Mouse (Mus musculus): ENCODE results near the gene Pik3c2b. TPM values are rescaled to one million over a fixed set of nuclear protein-coding genes. Genes with fewer than 3 reads are reported as not detected.
A peak's percentile ranks its signal among the peaks of the same experiment; 100 is the strongest.

Gene Pik3c2b
- 10.6 and 11.1 TPM in 2 replicates for polyA plus RNA-seq (2015; fragmentation: Nextera tagmentation; extraction: Ambion mirVana)

DNA sequence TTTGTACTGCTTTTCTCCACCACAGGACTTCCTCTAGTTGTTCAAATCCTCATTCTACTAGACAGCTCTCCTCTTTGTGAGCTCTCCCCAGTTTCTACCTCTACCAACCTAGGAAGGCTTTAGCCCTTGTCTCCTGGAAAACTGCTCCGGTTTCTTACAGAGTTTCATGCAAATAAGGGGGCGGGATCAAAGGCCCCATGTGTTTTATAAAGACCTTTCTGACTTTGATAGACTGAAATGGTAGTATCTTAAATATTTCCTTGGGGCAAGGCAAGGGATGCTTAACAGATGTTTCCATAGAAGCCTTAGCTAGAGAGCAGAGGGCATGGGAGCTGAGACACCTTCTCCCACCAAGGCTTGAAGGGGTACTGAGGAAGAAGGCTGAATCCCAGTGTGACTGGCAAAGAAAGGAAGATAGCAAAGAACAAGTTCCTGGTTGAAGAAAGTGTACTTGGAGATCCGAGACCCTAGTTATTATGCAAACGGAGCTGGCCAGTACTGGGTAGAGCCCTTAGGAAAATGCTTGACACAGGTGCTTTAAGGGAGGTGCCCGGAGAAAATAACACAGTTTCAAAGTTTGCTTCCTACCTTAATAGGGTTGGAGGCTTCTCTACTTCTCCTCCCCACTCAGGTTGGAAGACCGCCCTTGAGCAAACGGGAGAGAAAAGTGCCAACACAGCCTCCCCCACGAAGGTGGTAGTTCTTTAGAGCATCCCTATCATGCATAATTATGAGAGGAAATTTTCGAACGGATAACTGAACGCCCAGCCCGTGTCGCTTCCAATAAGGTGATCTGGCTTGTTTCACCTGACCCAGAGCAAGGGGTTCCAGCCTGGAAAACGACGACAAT, at the start of gene Pik3c2b:
Gene Pik3c2b (plus strand): TSS at position 657 of the 850 bp plus-strand sequence.
- no peaks in the 10 kb centered on the region for H3K9me3 ChIP-seq (replicated peaks)
- 5% methylated on average over 15 of the region's 15 CpGs for WGBS
- H3K36me3 ChIP-seq, result no peaks in the 10 kb centered on the region
- H3K4me2 ChIP-seq, result peak within 1 kb of the TSS; percentile 73
- H3K4me1 ChIP-seq, result peaks cover 42% of the 10 kb centered on the region
- peak within 1 kb of the TSS; percentile 96 for H3K9ac ChIP-seq (replicated peaks)
- H3K4me3 ChIP-seq (replicated peaks), result peak within 1 kb of the TSS; percentile 86
- H3K27ac ChIP-seq (replicated peaks), result peak within 1 kb of the TSS; percentile 96
- no peaks in the 10 kb centered on the region for H3K27me3 ChIP-seq (replicated peaks)
- ATAC-seq (ENCODE audit: low FRiP score), result no peak

GRCm38 (mm10) chr1:133000347-133000746, 45.1 kb upstream of the Pik3c2b start:
- no peak overlapping the region for H3K9ac ChIP-seq (replicated peaks)
- no peaks in the 10 kb centered on the region for H3K27me3 ChIP-seq (replicated peaks)
- no peak for ATAC-seq (ENCODE audit: low FRiP score)
- H3K36me3 ChIP-seq, result peaks cover 66% of the 10 kb centered on the region
- H3K4me3 ChIP-seq (replicated peaks), result no peak overlapping the region
- 96% methylated on average over 6 of the region's 6 CpGs for WGBS
- H3K4me2 ChIP-seq, result no peak overlapping the region
- no peak overlapping the region for H3K27ac ChIP-seq (replicated peaks)
- H3K4me1 ChIP-seq, result no peaks in the 10 kb centered on the region
- no peaks in the 10 kb centered on the region for H3K9me3 ChIP-seq (replicated peaks)

GRCm38 (mm10) chr1:133006571-133006970, 38.9 kb upstream of the Pik3c2b start:
- H3K27ac ChIP-seq (replicated peaks), result no peak overlapping the region
- H3K4me3 ChIP-seq (replicated peaks), result no peak overlapping the region
- H3K27me3 ChIP-seq (replicated peaks), result no peaks in the 10 kb centered on the region
- no peaks in the 10 kb centered on the region for H3K4me1 ChIP-seq
- WGBS, result 91% methylated on average over 3 of the region's 3 CpGs
- H3K36me3 ChIP-seq, result peaks cover 40% of the 10 kb centered on the region
- H3K4me2 ChIP-seq, result no peak overlapping the region
- H3K9me3 ChIP-seq (replicated peaks), result no peaks in the 10 kb centered on the region
- no peak for ATAC-seq (ENCODE audit: low FRiP score)
- H3K9ac ChIP-seq (replicated peaks), result no peak overlapping the region

- no peak overlapping the region for H3K4me2 ChIP-seq
- WGBS, result 84% methylated on average over 12 of the region's 13 CpGs
- H3K9me3 ChIP-seq (replicated peaks), result no peaks in the 10 kb centered on the region
- no peak for ATAC-seq (ENCODE audit: low FRiP score)
- no peak overlapping the region for H3K27ac ChIP-seq (replicated peaks)
- H3K36me3 ChIP-seq, result peaks cover 43% of the 10 kb centered on the region
- no peaks in the 10 kb centered on the region for H3K4me1 ChIP-seq
- no peaks in the 10 kb centered on the region for H3K27me3 ChIP-seq (replicated peaks)
- no peak overlapping the region for H3K9ac ChIP-seq (replicated peaks)
- no peak overlapping the region for H3K4me3 ChIP-seq (replicated peaks)
Measured at GRCm38 (mm10) chr1:133011955-133012841, 33.3 kb upstream of the Pik3c2b start.

GRCm38 (mm10) chr1:133013331-133013730, 32.1 kb upstream of the Pik3c2b start:
- H3K4me3 ChIP-seq (replicated peaks), result no peak overlapping the region
- no peaks in the 10 kb centered on the region for H3K4me1 ChIP-seq
- H3K27me3 ChIP-seq (replicated peaks), result no peaks in the 10 kb centered on the region
- no peak overlapping the region for H3K4me2 ChIP-seq
- no peaks in the 10 kb centered on the region for H3K9me3 ChIP-seq (replicated peaks)
- H3K36me3 ChIP-seq, result peaks cover 49% of the 10 kb centered on the region
- H3K9ac ChIP-seq (replicated peaks), result no peak overlapping the region
- no peak for ATAC-seq (ENCODE audit: low FRiP score)
- H3K27ac ChIP-seq (replicated peaks), result no peak overlapping the region

- 89% methylated on average over 1 of the region's 1 CpGs for WGBS
- H3K9ac ChIP-seq (replicated peaks), result no peak overlapping the region
- no peaks in the 10 kb centered on the region for H3K9me3 ChIP-seq (replicated peaks)
- no peaks in the 10 kb centered on the region for H3K27me3 ChIP-seq (replicated peaks)
- H3K4me1 ChIP-seq, result no peaks in the 10 kb centered on the region
- H3K4me2 ChIP-seq, result no peak overlapping the region
- no peak overlapping the region for H3K4me3 ChIP-seq (replicated peaks)
- ATAC-seq (ENCODE audit: low FRiP score), result no peak
- no peak overlapping the region for H3K27ac ChIP-seq (replicated peaks)
- H3K36me3 ChIP-seq, result peaks cover 52% of the 10 kb centered on the region
Measured at GRCm38 (mm10) chr1:133014196-133014595, 31.3 kb upstream of the Pik3c2b start.

- Histone ChIP-seq H3K9me3 (replicated peaks) (no peaks in the 10 kb centered on the region), H3K9ac (replicated peaks) (no peak overlapping the region), H3K27ac (replicated peaks) (no peak overlapping the region), H3K4me2 (no peak overlapping the region), H3K36me3 (peaks cover 38% of the 10 kb centered on the region), H3K4me3 (replicated peaks) (no peak overlapping the region), H3K27me3 (replicated peaks) (no peaks in the 10 kb centered on the region), H3K4me1 (0 out of 2 replicates have a peak, but pooled peaks cover 5% of the 10 kb centered on the region)
- no peak for ATAC-seq (ENCODE audit: low FRiP score)
- 91% methylated on average over 9 of the region's 9 CpGs for WGBS
Measured at GRCm38 (mm10) chr1:133016775-133017428, 28.6 kb upstream of the Pik3c2b start.

- no peak for ATAC-seq (ENCODE audit: low FRiP score)
- Histone ChIP-seq H3K9me3 (replicated peaks) (no peaks in the 10 kb centered on the region), H3K27ac (replicated peaks) (no peak overlapping the region), H3K9ac (replicated peaks) (no peak overlapping the region), H3K36me3 (peaks cover 26% of the 10 kb centered on the region), H3K4me1 (0 out of 2 replicates have a peak, but pooled peaks cover 5% of the 10 kb centered on the region), H3K27me3 (replicated peaks) (no peaks in the 10 kb centered on the region), H3K4me2 (no peak overlapping the region), H3K4me3 (replicated peaks) (no peak overlapping the region)
- 93% methylated on average over 2 of the region's 2 CpGs for WGBS
Measured at GRCm38 (mm10) chr1:133018580-133018979, 26.9 kb upstream of the Pik3c2b start.

DNA sequence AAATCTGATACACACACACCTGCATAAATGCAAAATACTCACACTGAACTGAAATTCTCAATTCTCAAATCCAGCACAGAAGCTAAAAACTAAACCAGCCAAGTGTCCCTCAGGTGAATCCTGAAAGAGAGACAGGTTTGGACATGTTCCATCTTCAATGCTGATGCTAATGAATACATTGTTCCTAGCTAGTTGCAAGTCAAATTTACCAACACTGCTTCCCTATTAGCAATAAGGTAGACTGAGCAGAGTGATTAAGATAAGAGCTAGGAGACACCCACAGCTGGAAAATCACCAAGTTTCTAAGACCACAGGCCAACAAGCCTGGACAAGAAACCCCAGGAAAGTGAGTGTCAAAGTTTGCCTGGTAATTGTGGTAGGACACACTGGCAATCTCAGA, 26.2 kb upstream of the Pik3c2b start:
- peaks cover 21% of the 10 kb centered on the region for H3K36me3 ChIP-seq
- H3K9me3 ChIP-seq (replicated peaks), result no peaks in the 10 kb centered on the region
- H3K4me1 ChIP-seq, result peaks cover 12% of the 10 kb centered on the region
- no peak overlapping the region for H3K4me3 ChIP-seq (replicated peaks)
- H3K4me2 ChIP-seq, result no peak overlapping the region
- H3K9ac ChIP-seq (replicated peaks), result no peak overlapping the region
- no peak overlapping the region for H3K27ac ChIP-seq (replicated peaks)
- H3K27me3 ChIP-seq (replicated peaks), result no peaks in the 10 kb centered on the region
- no peak for ATAC-seq (ENCODE audit: low FRiP score)

DNA sequence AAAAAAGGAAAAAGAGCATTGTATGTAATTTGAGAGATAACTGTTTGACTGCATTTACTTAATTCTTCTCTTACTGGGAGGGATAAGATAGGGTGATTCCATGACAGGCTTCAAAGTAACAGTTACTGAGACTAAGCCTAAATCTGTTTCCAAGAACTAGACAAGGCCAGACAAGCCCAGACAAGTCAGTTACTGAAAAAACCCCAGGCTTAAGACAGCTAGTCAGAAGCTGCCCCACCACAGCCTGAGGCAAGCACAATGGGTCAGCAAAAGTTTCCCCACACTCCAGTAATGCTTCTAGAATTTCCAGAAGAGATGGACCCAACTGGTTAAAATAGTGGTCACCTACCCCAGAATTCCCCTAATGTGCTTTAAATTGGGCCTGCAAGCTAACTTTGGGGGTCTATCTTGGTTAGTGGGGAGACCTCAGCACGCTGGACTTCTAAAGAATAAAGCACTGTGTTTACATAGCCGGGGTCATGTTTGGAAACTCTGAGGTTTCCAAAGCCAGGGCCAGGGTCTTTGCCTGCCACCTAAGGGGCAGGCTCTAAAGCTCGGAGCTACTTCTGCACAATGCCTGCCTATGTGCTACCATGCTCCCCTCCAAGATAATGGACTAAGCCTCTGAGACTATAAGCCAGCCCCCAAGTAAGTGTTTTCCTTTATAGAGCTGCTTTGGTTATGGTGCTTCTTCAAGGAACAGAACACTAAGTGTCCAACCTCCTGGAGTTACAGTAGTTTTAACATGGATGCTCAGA, 25.2 kb upstream of the Pik3c2b start:
- 64% methylated on average over 3 of the region's 3 CpGs for WGBS
- H3K9me3 ChIP-seq (replicated peaks), result no peaks in the 10 kb centered on the region
- H3K36me3 ChIP-seq, result peaks cover 15% of the 10 kb centered on the region
- no peak overlapping the region for H3K27ac ChIP-seq (replicated peaks)
- peaks cover 15% of the 10 kb centered on the region for H3K4me1 ChIP-seq
- no peak for ATAC-seq (ENCODE audit: low FRiP score)
- no peaks in the 10 kb centered on the region for H3K27me3 ChIP-seq (replicated peaks)
- H3K4me2 ChIP-seq, result no peak overlapping the region
- H3K9ac ChIP-seq (replicated peaks), result no peak overlapping the region
- no peak overlapping the region for H3K4me3 ChIP-seq (replicated peaks)

GRCm38 (mm10) chr1:133021391-133021790, 24.1 kb upstream of the Pik3c2b start:
- ATAC-seq (ENCODE audit: low FRiP score), result no peak
- H3K9ac ChIP-seq (replicated peaks), result no peak overlapping the region
- H3K27ac ChIP-seq (replicated peaks), result no peak overlapping the region
- no peak overlapping the region for H3K4me3 ChIP-seq (replicated peaks)
- no peaks in the 10 kb centered on the region for H3K9me3 ChIP-seq (replicated peaks)
- H3K4me1 ChIP-seq, result peaks cover 15% of the 10 kb centered on the region
- H3K4me2 ChIP-seq, result no peak overlapping the region
- H3K27me3 ChIP-seq (replicated peaks), result no peaks in the 10 kb centered on the region
- 94% methylated on average over 7 of the region's 7 CpGs for WGBS
- H3K36me3 ChIP-seq, result peaks cover 15% of the 10 kb centered on the region

Measured in neural tube, embryonic 15.5 days (tissue).